Mouse (Mus musculus): ENCODE data around the gene Lamb3.

- no peak for TF ChIP-seq CTCF (IDR thresholded peaks at IDR 0.05; ENCODE audit: low read depth)
- TF ChIP-seq EP300 (IDR thresholded peaks at IDR 0.05; ENCODE audit: low read depth), result peak; percentile 56
Measured at GRCm38 (mm10) chr1:193287578-193287977, 80.1 kb downstream of the Lamb3 start.

All from liver, postnatal 0 days (tissue).